Mouse (Mus musculus) small intestine, adult 2 months (tissue): ENCODE data around the gene Sumf1.

Experiments used
- CTCF ChIP-seq: fragments of 200-500 bp; IDR thresholded peaks from 2 replicates; pipeline ENCODE4 v1.5.1; 2012; ENCODE audit warnings: low read depth, mild to moderate bottlenecking, control low read depth, inconsistent platforms, low read length, moderate library complexity, mixed read lengths; ENCODE audit not compliant: insufficient replicate concordance, insufficient read length; ENCODE audit errors: extremely low read depth
- POLR2A ChIP-seq: fragments of 200-500 bp; IDR thresholded peaks from 2 replicates; pipeline ENCODE4 v1.6.1; 2012; ENCODE audit warnings: low read depth, mild to moderate bottlenecking, control low read depth, inconsistent platforms, low read length, moderate library complexity

DNA sequence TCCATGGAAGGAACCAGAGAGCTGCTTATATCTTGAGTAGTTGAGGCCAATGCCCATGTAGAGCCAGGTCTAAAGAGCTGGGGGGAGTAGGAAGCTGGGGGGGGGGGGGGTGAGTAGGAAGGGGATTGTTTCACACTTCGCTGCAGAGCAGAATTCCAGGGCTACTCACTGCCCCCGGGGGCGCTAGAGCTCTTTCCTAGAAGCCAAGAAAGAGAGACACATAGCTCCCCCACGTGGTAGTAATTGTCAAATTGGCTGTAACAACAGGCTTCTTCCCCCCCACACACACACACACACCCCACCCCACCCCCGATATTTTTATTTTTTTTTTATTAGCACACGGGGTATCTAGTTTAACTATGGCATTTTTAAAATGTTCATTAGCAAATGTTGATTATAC is 119.8 kb downstream of the Sumf1 start:
- TF ChIP-seq POLR2A, result no peak
- peak; percentile 69; the same call in 1 of the 2 replicates for TF ChIP-seq CTCF
